Mouse (Mus musculus) granulocyte monocyte progenitor cell, adult 5-6 weeks (primary cell): Measurements from ENCODE around the gene Gm9970. TPM values are rescaled to one million over a fixed set of nuclear protein-coding genes. Genes with fewer than 3 reads are reported as not detected.

Experiments
- ATAC-seq: replicated peaks from 2 replicates; pipeline ENCODE4 v1.8.0; 2016; ENCODE audit warnings: mild to moderate bottlenecking, moderate TSS enrichment, inconsistent platforms; ENCODE audit not compliant: poor library complexity, severe bottlenecking
- total RNA-seq, 2 experiments: library from RNA; stranded (forward) in 1 of 2; stranded (reverse) in 1 of 2; fragments of 200-712, 200-1000 nt in 1 of 2; fragments of >200 nt in 1 of 2; fragmentation: Nextera tagmentation in 1 of 2; gene quantifications; 2 replicates each; pipeline ENCODE4 v1.2.3; 2014 to 2017

Gene Gm9970
- total RNA-seq, 2 experiments from 2014 or later: not detected

- no peak for ATAC-seq
Observed at GRCm38 (mm10) chr5:31198170-31198569, 42.9 kb downstream of the Gm9970 start.

- no peak for ATAC-seq
Observed at GRCm38 (mm10) chr5:31197072-31197471, 44.0 kb downstream of the Gm9970 start.

GRCm38 (mm10) chr5:31196207-31196606 is 44.8 kb downstream of the Gm9970 start:
- no peak for ATAC-seq

- ATAC-seq: no peak
Observed at GRCm38 (mm10) chr5:31195671-31196070, 45.4 kb downstream of the Gm9970 start.

GRCm38 (mm10) chr5:31194486-31195485 is 46.2 kb downstream of the Gm9970 start:
- no peak for ATAC-seq

- peak; percentile 20 for ATAC-seq
Observed at GRCm38 (mm10) chr5:31193631-31194281, 47.3 kb downstream of the Gm9970 start.

- ATAC-seq: peak; percentile 93
Observed at GRCm38 (mm10) chr5:31192939-31193630, 47.9 kb downstream of the Gm9970 start, which contains the start of the genes Snx17 and Eif2b4. Gene Snx17 (plus strand): TSS chr5:31193227. Gene Eif2b4 (minus strand): TSS chr5:31193430.

- peak; percentile 28 for ATAC-seq
Observed at GRCm38 (mm10) chr5:31192045-31192938, 48.7 kb downstream of the Gm9970 start.

Other genes starting within 250 kb of the Gm9970 start
- gene Atraid, start 192.9 kb downstream of the Gm9970 start, total RNA-seq (2014; fragmentation: Nextera tagmentation): 42.7 and 79.1 TPM in 2 replicates
- gene Atraid, start 192.9 kb downstream of the Gm9970 start, total RNA-seq (2017): 44.7 and 59.4 TPM in 2 replicates
- gene Slc5a6, start 192.3 kb downstream of the Gm9970 start, total RNA-seq (2014; fragmentation: Nextera tagmentation): 7.2 and 7.9 TPM in 2 replicates
- 5.8 and 8.8 TPM in 2 replicates for gene Slc5a6, start 192.3 kb downstream of the Gm9970 start, total RNA-seq (2017)
- gene Cad, start 186.5 kb downstream of the Gm9970 start, total RNA-seq (2014; fragmentation: Nextera tagmentation): 57.4 and 70.3 TPM in 2 replicates
- 23.1 and 39.5 TPM in 2 replicates for gene Cad, start 186.5 kb downstream of the Gm9970 start, total RNA-seq (2017)
- not detected in 2 replicates for gene Dnajc5g, start 134.9 kb downstream of the Gm9970 start, total RNA-seq (2014; fragmentation: Nextera tagmentation)
- gene Dnajc5g, start 134.9 kb downstream of the Gm9970 start, total RNA-seq (2017): not detected in 2 replicates
- not detected in 2 replicates for gene Slc30a3, start 133.0 kb downstream of the Gm9970 start, total RNA-seq (2014; fragmentation: Nextera tagmentation)
- gene Slc30a3, start 133.0 kb downstream of the Gm9970 start, total RNA-seq (2017): not detected in 2 replicates
- not detected in 2 replicates for gene Trim54, start 124.5 kb downstream of the Gm9970 start, total RNA-seq (2014; fragmentation: Nextera tagmentation)
- not detected in 2 replicates for gene Trim54, start 124.5 kb downstream of the Gm9970 start, total RNA-seq (2017)
- not detected in 2 replicates for gene Ucn, start 102.4 kb downstream of the Gm9970 start, total RNA-seq (2014; fragmentation: Nextera tagmentation)
- gene Ucn, start 102.4 kb downstream of the Gm9970 start, total RNA-seq (2017): not detected in 2 replicates
- 19.6 and 42.3 TPM in 2 replicates for gene Mpv17, start 87.0 kb downstream of the Gm9970 start, total RNA-seq (2014; fragmentation: Nextera tagmentation)
- gene Mpv17, start 87.0 kb downstream of the Gm9970 start, total RNA-seq (2017): 20.9 and 32.9 TPM in 2 replicates
- 1.5 and 6.6 TPM in 2 replicates for gene Gm29609, start 61.3 kb downstream of the Gm9970 start, total RNA-seq (2014; fragmentation: Nextera tagmentation)
- 0.36 TPM in 1 of 2 replicates, not detected in the other for gene Gm29609, start 61.3 kb downstream of the Gm9970 start, total RNA-seq (2017)
- 94.6 and 100 TPM in 2 replicates for gene Gtf3c2, start 61.1 kb downstream of the Gm9970 start, total RNA-seq (2014; fragmentation: Nextera tagmentation)
- 52.0 and 59.8 TPM in 2 replicates for gene Gtf3c2, start 61.1 kb downstream of the Gm9970 start, total RNA-seq (2017)
- gene Snx17, start 48.0 kb downstream of the Gm9970 start, total RNA-seq (2014; fragmentation: Nextera tagmentation): 53.3 and 65.5 TPM in 2 replicates
- 36.5 and 58.9 TPM in 2 replicates for gene Snx17, start 48.0 kb downstream of the Gm9970 start, total RNA-seq (2017)
- 68.3 and 91.6 TPM in 2 replicates for gene Eif2b4, start 47.8 kb downstream of the Gm9970 start, total RNA-seq (2014; fragmentation: Nextera tagmentation)
- 50.0 and 65.6 TPM in 2 replicates for gene Eif2b4, start 47.8 kb downstream of the Gm9970 start, total RNA-seq (2017)
- gene Zfp513, start 38.9 kb downstream of the Gm9970 start, total RNA-seq (2014; fragmentation: Nextera tagmentation): 10.6 and 15.4 TPM in 2 replicates
- 5.9 and 6.9 TPM in 2 replicates for gene Zfp513, start 38.9 kb downstream of the Gm9970 start, total RNA-seq (2017)
- gene Ppm1g, start 20.5 kb downstream of the Gm9970 start, total RNA-seq (2014; fragmentation: Nextera tagmentation): 155 and 167 TPM in 2 replicates
- gene Ppm1g, start 20.5 kb downstream of the Gm9970 start, total RNA-seq (2017): 175 and 201 TPM in 2 replicates
- gene Nrbp1, start 368 bp downstream of the Gm9970 start, total RNA-seq (2014; fragmentation: Nextera tagmentation): 65.6 and 75.4 TPM in 2 replicates
- gene Nrbp1, start 368 bp downstream of the Gm9970 start, total RNA-seq (2017): 79.2 and 99.5 TPM in 2 replicates
- 1.6 and 19.8 TPM in 2 replicates for gene Krtcap3, start 10.5 kb upstream of the Gm9970 start, total RNA-seq (2014; fragmentation: Nextera tagmentation)
- 1.6 and 4.7 TPM in 2 replicates for gene Krtcap3, start 10.5 kb upstream of the Gm9970 start, total RNA-seq (2017)
- 16.5 and 29.2 TPM in 2 replicates for gene Ift172, start 49.9 kb upstream of the Gm9970 start, total RNA-seq (2014; fragmentation: Nextera tagmentation)
- 12.7 and 44.9 TPM in 2 replicates for gene Ift172, start 49.9 kb upstream of the Gm9970 start, total RNA-seq (2017)
- not detected in 2 replicates for gene Fndc4, start 54.8 kb upstream of the Gm9970 start, total RNA-seq (2014; fragmentation: Nextera tagmentation)
- gene Fndc4, start 54.8 kb upstream of the Gm9970 start, total RNA-seq (2017): not detected in 2 replicates
- gene Gckr, start 56.2 kb upstream of the Gm9970 start, total RNA-seq (2014; fragmentation: Nextera tagmentation): not detected in 2 replicates
- not detected in 2 replicates for gene Gckr, start 56.2 kb upstream of the Gm9970 start, total RNA-seq (2017)
- 17.9 and 18.0 TPM in 2 replicates for gene Zfp512, start 211.2 kb upstream of the Gm9970 start, total RNA-seq (2014; fragmentation: Nextera tagmentation)
- gene Zfp512, start 211.2 kb upstream of the Gm9970 start, total RNA-seq (2017): 21.5 and 29.5 TPM in 2 replicates
- gene 4930548H24Rik, start 244.5 kb upstream of the Gm9970 start, total RNA-seq (2014; fragmentation: Nextera tagmentation): not detected in 2 replicates
- not detected in 2 replicates for gene 4930548H24Rik, start 244.5 kb upstream of the Gm9970 start, total RNA-seq (2017)